Mouse (Mus musculus): ENCODE data around the gene Msi2. TPM values are rescaled to one million over a fixed set of nuclear protein-coding genes. Genes with fewer than 3 reads are reported as not detected.

Gene Msi2
- total and polyA plus RNA-seq, 2 experiments from 2014 or later, result 22.1 to 94.6 TPM

DNA sequence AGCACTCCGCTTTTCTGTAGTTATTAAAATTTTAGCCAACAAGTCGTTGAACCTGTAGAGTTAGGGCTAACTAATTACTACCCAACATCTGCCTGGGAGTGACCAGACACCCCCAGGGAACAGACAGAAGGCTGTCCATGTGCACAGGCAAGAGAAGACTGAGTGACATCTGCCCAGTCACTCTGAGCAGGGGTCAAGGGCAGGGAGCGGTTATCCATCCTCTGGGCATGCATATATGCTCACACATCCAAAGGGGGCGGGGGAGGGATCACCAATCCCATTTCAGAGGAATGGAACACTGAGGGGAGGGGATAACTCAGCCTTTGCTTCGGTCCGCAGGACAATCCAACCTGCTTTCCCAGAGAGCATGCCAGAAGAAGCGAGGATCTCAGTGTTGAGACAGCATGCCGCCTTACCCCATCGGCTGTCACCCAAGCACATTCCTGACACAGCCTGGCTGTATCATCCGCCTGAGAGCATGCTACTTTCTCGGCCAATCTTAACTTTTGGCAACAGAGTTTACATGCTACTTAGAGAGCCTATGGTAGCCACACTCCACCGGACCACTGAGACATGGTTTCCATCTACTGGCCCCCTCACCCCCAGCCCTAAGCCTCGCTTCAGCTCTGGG is 179.5 kb downstream of the Msi2 start:
- ATAC-seq (ENCODE audit: insufficient read depth, low read depth) (no peak; the same call in 1 of the 2 replicates), DNase-seq (ENCODE audit: low spot score) (no peak)
- Histone ChIP-seq H3K4me2 (ENCODE audit: low read depth, low read length) (no peak overlapping the region), H3K27me3 (ENCODE audit: control insufficient read depth, insufficient read depth, low read length) (no peaks in the 10 kb centered on the region), H3K9ac (replicated peaks; ENCODE audit: low read depth, low read length) (no peak overlapping the region), H3K4me3 (ENCODE audit: low read depth, low read length) (no peak overlapping the region), H3K4me1 (ENCODE audit: control insufficient read depth, insufficient read depth) (peaks cover 50% of the 10 kb centered on the region), H3K9me3 (replicated peaks; ENCODE audit: control insufficient read depth, low read length) (no peaks in the 10 kb centered on the region), H3K36me3 (replicated peaks; ENCODE audit: control insufficient read depth, insufficient read depth, low read length) (no peaks in the 10 kb centered on the region), H3K27ac (ENCODE audit: low read depth) (peak overlapping the region; percentile 56)
- no peak for TF ChIP-seq EP300 (IDR thresholded peaks at IDR 0.05; ENCODE audit: low read depth)
- no peak for TF ChIP-seq CTCF (IDR thresholded peaks at IDR 0.05; ENCODE audit: low read depth)
- 53% methylated on average over 13 of the region's 13 CpGs for WGBS

DNA sequence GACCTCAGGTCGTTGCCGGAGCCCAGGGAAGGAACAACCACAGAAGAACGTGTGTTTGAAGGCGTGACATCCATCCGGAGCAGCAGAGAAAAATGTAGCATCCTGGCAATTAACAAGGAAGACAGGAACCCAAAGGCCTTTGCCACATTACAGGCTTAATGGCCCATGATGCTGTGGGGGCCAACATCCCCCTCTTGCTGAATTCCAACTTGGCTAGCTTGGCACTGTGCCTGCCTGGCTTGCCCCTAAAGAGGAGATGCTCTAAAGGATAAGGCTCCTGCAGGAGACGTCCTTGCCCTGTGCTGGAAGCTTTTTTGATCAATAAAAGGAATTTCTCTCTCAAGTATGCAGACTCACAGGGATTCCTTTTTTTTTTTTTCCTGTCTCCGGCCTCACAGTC is 181.0 kb downstream of the Msi2 start:
- Histone ChIP-seq H3K36me3 (replicated peaks; ENCODE audit: control insufficient read depth, insufficient read depth, low read length) (no peaks in the 10 kb centered on the region), H3K4me1 (ENCODE audit: control insufficient read depth, insufficient read depth) (peaks cover 40% of the 10 kb centered on the region), H3K4me2 (ENCODE audit: low read depth, low read length) (no peak overlapping the region), H3K9me3 (replicated peaks; ENCODE audit: control insufficient read depth, low read length) (no peaks in the 10 kb centered on the region), H3K4me3 (ENCODE audit: low read depth, low read length) (no peak overlapping the region), H3K27me3 (ENCODE audit: control insufficient read depth, insufficient read depth, low read length) (no peaks in the 10 kb centered on the region), H3K27ac (ENCODE audit: low read depth) (no peak overlapping the region; the same call in 1 of the 2 replicates), H3K9ac (replicated peaks; ENCODE audit: low read depth, low read length) (no peak overlapping the region)
- TF ChIP-seq EP300 (IDR thresholded peaks at IDR 0.05; ENCODE audit: low read depth), result no peak
- TF ChIP-seq CTCF (IDR thresholded peaks at IDR 0.05; ENCODE audit: low read depth), result no peak
- ATAC-seq (ENCODE audit: insufficient read depth, low read depth) (no peak), DNase-seq (ENCODE audit: low spot score) (no peak)
- WGBS, result 75% methylated on average over 7 of the region's 7 CpGs

DNA sequence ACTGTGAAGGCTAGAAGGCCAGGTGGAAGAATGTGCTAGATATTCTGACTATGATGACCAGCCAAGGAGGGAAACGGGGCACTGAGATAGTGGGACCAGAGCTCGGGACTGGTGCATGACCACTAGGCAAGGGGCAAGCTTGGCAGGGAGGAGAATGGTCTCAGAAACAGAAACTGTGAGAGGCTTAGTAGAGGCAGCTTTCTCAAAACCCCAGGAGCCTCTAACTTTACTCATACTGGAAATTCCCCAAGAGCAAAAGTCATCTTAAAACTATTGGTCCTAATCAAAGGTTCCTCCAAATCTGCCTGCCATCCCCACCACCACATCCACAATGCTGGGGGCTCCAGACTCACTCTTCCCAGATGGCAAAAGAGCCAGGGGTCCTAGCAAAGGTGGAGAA is 181.5 kb downstream of the Msi2 start:
- H3K4me3 ChIP-seq (ENCODE audit: low read depth, low read length), result no peak overlapping the region
- no peaks in the 10 kb centered on the region for H3K27me3 ChIP-seq (ENCODE audit: control insufficient read depth, insufficient read depth, low read length)
- H3K9me3 ChIP-seq (replicated peaks; ENCODE audit: control insufficient read depth, low read length), result no peaks in the 10 kb centered on the region
- H3K4me2 ChIP-seq (ENCODE audit: low read depth, low read length), result no peak overlapping the region
- H3K4me1 ChIP-seq (ENCODE audit: control insufficient read depth, insufficient read depth), result peaks cover 37% of the 10 kb centered on the region
- no peak for TF ChIP-seq EP300 (IDR thresholded peaks at IDR 0.05; ENCODE audit: low read depth)
- no peak for TF ChIP-seq CTCF (IDR thresholded peaks at IDR 0.05; ENCODE audit: low read depth)
- H3K27ac ChIP-seq (ENCODE audit: low read depth), result no peak overlapping the region
- no peak for ATAC-seq (ENCODE audit: insufficient read depth, low read depth)
- no peak overlapping the region for H3K9ac ChIP-seq (replicated peaks; ENCODE audit: low read depth, low read length)
- DNase-seq (ENCODE audit: low spot score), result no peak
- 72% methylated on average over 2 of the region's 2 CpGs for WGBS
- H3K36me3 ChIP-seq (replicated peaks; ENCODE audit: control insufficient read depth, insufficient read depth, low read length), result no peaks in the 10 kb centered on the region

DNA sequence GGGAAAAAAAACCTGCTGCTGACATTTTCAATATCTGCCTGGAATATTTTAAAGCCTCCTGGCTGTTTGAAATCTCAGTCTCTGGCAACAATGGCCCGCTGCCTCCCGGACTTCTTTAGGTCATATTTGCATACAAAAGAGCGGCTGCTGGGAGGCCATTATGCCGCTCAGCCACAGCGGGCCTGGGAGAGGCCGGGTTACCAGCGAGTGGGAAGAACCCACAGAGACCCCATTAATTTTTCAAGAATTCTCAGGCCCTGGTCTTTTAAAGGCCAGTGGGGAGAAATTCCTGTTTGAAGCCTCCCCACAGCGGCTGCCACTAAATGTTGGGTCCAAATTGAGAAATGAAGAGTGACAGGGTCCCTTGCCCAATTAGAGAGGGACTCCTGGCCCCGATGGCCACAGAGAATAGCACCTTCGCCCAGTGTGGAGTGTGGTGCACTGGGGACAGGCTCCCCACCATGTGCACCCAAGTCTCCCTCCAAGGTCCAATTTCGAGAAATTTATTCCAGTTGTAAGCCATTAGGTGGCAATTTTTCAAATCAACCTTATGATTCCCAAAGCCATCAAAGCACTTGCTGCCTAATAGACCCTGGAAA is 183.9 kb downstream of the Msi2 start:
- WGBS, result 45% methylated on average over 11 of the region's 11 CpGs
- Histone ChIP-seq H3K27ac (ENCODE audit: low read depth) (0 out of 2 replicates have a peak overlapping the region, but pooled peaks have one; percentile 6), H3K36me3 (replicated peaks; ENCODE audit: control insufficient read depth, insufficient read depth, low read length) (no peaks in the 10 kb centered on the region), H3K9me3 (replicated peaks; ENCODE audit: control insufficient read depth, low read length) (no peaks in the 10 kb centered on the region), H3K4me3 (ENCODE audit: low read depth, low read length) (no peak overlapping the region), H3K27me3 (ENCODE audit: control insufficient read depth, insufficient read depth, low read length) (no peaks in the 10 kb centered on the region), H3K4me1 (ENCODE audit: control insufficient read depth, insufficient read depth) (peaks cover 27% of the 10 kb centered on the region), H3K9ac (replicated peaks; ENCODE audit: low read depth, low read length) (no peak overlapping the region), H3K4me2 (ENCODE audit: low read depth, low read length) (no peak overlapping the region)
- ATAC-seq (ENCODE audit: insufficient read depth, low read depth) (no peak), DNase-seq (ENCODE audit: low spot score) (no peak)
- no peak for TF ChIP-seq CTCF (IDR thresholded peaks at IDR 0.05; ENCODE audit: low read depth)
- TF ChIP-seq EP300 (IDR thresholded peaks at IDR 0.05; ENCODE audit: low read depth), result no peak

DNA sequence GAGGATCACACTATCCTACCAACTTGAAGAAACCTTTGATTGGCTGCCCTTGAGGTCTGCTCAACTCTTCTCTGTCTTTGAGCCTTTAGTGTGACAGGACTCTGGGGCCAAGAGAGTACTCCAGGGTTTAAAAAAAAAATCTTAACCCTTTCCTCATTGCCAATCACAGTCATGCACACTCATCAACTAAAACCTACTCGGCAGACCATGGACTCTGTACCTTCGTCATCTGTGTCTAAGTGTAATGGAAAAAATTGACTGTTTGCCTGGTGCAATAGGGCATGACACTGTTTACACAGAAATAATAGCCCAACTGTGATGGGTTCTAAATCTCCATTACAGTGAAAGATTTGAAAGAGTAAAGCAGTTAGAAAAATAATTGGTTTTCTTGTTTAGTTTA is 186.3 kb downstream of the Msi2 start:
- ATAC-seq (ENCODE audit: insufficient read depth, low read depth), result no peak
- H3K4me1 ChIP-seq (ENCODE audit: control insufficient read depth, insufficient read depth), result peaks cover 28% of the 10 kb centered on the region
- H3K27ac ChIP-seq (ENCODE audit: low read depth), result no peak overlapping the region
- no peak overlapping the region for H3K4me3 ChIP-seq (ENCODE audit: low read depth, low read length)
- no peak overlapping the region for H3K9ac ChIP-seq (replicated peaks; ENCODE audit: low read depth, low read length)
- WGBS, result 88% methylated on average over 2 of the region's 2 CpGs
- H3K4me2 ChIP-seq (ENCODE audit: low read depth, low read length), result no peak overlapping the region
- no peaks in the 10 kb centered on the region for H3K36me3 ChIP-seq (replicated peaks; ENCODE audit: control insufficient read depth, insufficient read depth, low read length)
- no peak for DNase-seq (ENCODE audit: low spot score)
- TF ChIP-seq CTCF (IDR thresholded peaks at IDR 0.05; ENCODE audit: low read depth) (no peak), EP300 (IDR thresholded peaks at IDR 0.05; ENCODE audit: low read depth) (no peak)
- no peaks in the 10 kb centered on the region for H3K27me3 ChIP-seq (ENCODE audit: control insufficient read depth, insufficient read depth, low read length)
- H3K9me3 ChIP-seq (replicated peaks; ENCODE audit: control insufficient read depth, low read length), result no peaks in the 10 kb centered on the region
